Mouse (Mus musculus): Measurements from ENCODE around the gene Ttc22.
A peak's percentile ranks its signal among the peaks of the same experiment; 100 is the strongest.

Gene Ttc22

GRCm38 (mm10) chr4:106622030-106622493 is at the start of gene Ttc22:
Gene Ttc22, plus strand, starts transcription at chr4:106622432.
- DNase-seq, result no peak

- DNase-seq, result no peak
Measured at GRCm38 (mm10) chr4:106575022-106575421, 47.2 kb upstream of the Ttc22 start.

- DNase-seq, result no peak
Measured at GRCm38 (mm10) chr4:106577511-106577910, 44.7 kb upstream of the Ttc22 start.

- DNase-seq, result no peak
Measured at GRCm38 (mm10) chr4:106581176-106581864, 40.9 kb upstream of the Ttc22 start.

GRCm38 (mm10) chr4:106581865-106582204 is 40.4 kb upstream of the Ttc22 start:
- DNase-seq, result no peak

GRCm38 (mm10) chr4:106582428-106583153 is 39.6 kb upstream of the Ttc22 start:
- DNase-seq, result no peak

- DNase-seq, result no peak
Measured at GRCm38 (mm10) chr4:106584665-106585064, 37.6 kb upstream of the Ttc22 start.

GRCm38 (mm10) chr4:106587075-106587474 is 35.2 kb upstream of the Ttc22 start:
- DNase-seq, result no peak

- no peak for DNase-seq
Measured at GRCm38 (mm10) chr4:106590142-106590541, 32.1 kb upstream of the Ttc22 start.

- DNase-seq, result no peak
Measured at GRCm38 (mm10) chr4:106590871-106591270, 31.4 kb upstream of the Ttc22 start.

GRCm38 (mm10) chr4:106593636-106594035 is 28.6 kb upstream of the Ttc22 start:
- no peak for DNase-seq

GRCm38 (mm10) chr4:106596200-106596599 is 26.0 kb upstream of the Ttc22 start:
- DNase-seq, result no peak

- DNase-seq, result peak; percentile 63
Measured at GRCm38 (mm10) chr4:106597055-106597454, 25.2 kb upstream of the Ttc22 start.

GRCm38 (mm10) chr4:106597741-106598140 is 24.5 kb upstream of the Ttc22 start:
- no peak for DNase-seq

- DNase-seq, result no peak
Measured at GRCm38 (mm10) chr4:106599415-106599814, 22.8 kb upstream of the Ttc22 start.

GRCm38 (mm10) chr4:106600770-106601169 is 21.5 kb upstream of the Ttc22 start:
- DNase-seq, result no peak

GRCm38 (mm10) chr4:106606639-106607554 is 15.3 kb upstream of the Ttc22 start:
- no peak for DNase-seq

GRCm38 (mm10) chr4:106607905-106608304 is 14.3 kb upstream of the Ttc22 start:
- no peak for DNase-seq

- DNase-seq, result no peak
Measured at GRCm38 (mm10) chr4:106613105-106613504, 9.1 kb upstream of the Ttc22 start.

- no peak for DNase-seq
Measured at GRCm38 (mm10) chr4:106613560-106613959, 8.7 kb upstream of the Ttc22 start.

- peak; percentile 54 for DNase-seq
Measured at GRCm38 (mm10) chr4:106614180-106614797, 7.9 kb upstream of the Ttc22 start.

GRCm38 (mm10) chr4:106614881-106615280 is 7.4 kb upstream of the Ttc22 start:
- no peak for DNase-seq

GRCm38 (mm10) chr4:106615637-106616036 is 6.6 kb upstream of the Ttc22 start:
- DNase-seq, result no peak
